Mouse (Mus musculus) kidney, embryonic 16.5 days (tissue): ENCODE measurements around the gene Ramp2. TPM values are rescaled to one million over a fixed set of nuclear protein-coding genes. Genes with fewer than 3 reads are reported as not detected.

Experiments used
- ATAC-seq: fragments of 200-750 bp; cut with Nextera tagmentation; 2 replicates; pipeline ENCODE4 v1.8.0; 2017; ENCODE audit warnings: moderate TSS enrichment; ENCODE audit not compliant: low FRiP score, low TSS enrichment
- H3K27ac ChIP-seq: fragments of 300-500 bp; sonication (generic); 2 replicates; pipeline ENCODE4 v1.5.1; 2014; ENCODE audit warnings: low read length
- H3K27me3 ChIP-seq: fragments of 300-500 bp; sonication (generic); 2 replicates; pipeline ENCODE4 v1.6.1; 2014; ENCODE audit warnings: low read length, control low read depth, mixed read lengths; ENCODE audit not compliant: insufficient read depth
- H3K36me3 ChIP-seq: fragments of 300-500 bp; sonication (generic); 2 replicates; pipeline ENCODE4 v1.6.1; 2014; ENCODE audit warnings: low read length, control low read depth, mixed read lengths; ENCODE audit not compliant: insufficient read depth
- H3K4me1 ChIP-seq: fragments of 300-500 bp; sonication (generic); 2 replicates; pipeline ENCODE4 v1.6.1; 2014; ENCODE audit warnings: low read length, control low read depth, mixed read lengths; ENCODE audit not compliant: insufficient read depth
- H3K4me2 ChIP-seq: fragments of 300-500 bp; sonication (generic); replicated peaks from 2 replicates; pipeline ENCODE4 v1.6.1; 2014; ENCODE audit warnings: low read depth, low read length
- H3K4me3 ChIP-seq: fragments of 300-500 bp; sonication (generic); 2 replicates; pipeline ENCODE4 v1.5.1; 2014; ENCODE audit warnings: mild to moderate bottlenecking, low read length
- H3K9ac ChIP-seq: fragments of 300-500 bp; sonication (generic); replicated peaks from 2 replicates; pipeline ENCODE4 v1.6.1; 2014; ENCODE audit warnings: low read length
- H3K9me3 ChIP-seq: fragments of 300-500 bp; sonication (generic); 2 replicates; pipeline ENCODE4 v1.6.1; 2016; ENCODE audit warnings: low read length, control low read depth
- WGBS: fragments of 180-500 bp; shearing (Covaris S2); extraction: QIAGEN DNeasy Blood & Tissue Kit; methylation state at CpG from one replicate; pipeline ENCODE4 v1.1.7; 2014; 5-methylcytosine and 5-hydroxymethylcytosine counted together
- polyA plus RNA-seq: library from polyadenylated mRNA; unstranded; fragments of >200 nt; fragmentation: Nextera tagmentation; extraction: Ambion mirVana; gene quantifications from 2 replicates; pipeline ENCODE4 v1.2.1, GENCODE M21; 2015

Gene Ramp2
- polyA plus RNA-seq, 1 experiment from 2014 or later, result 246 TPM

GRCm38 (mm10) chr11:101224337-101224736, 21.5 kb upstream of the Ramp2 start:
- 81% methylated on average over 3 of the region's 3 CpGs for WGBS
- no peaks in the 10 kb centered on the region for H3K36me3 ChIP-seq

GRCm38 (mm10) chr11:101225331-101226064, 20.3 kb upstream of the Ramp2 start:
- Histone ChIP-seq H3K9me3 (no peaks in the 10 kb centered on the region), H3K27ac (peak overlapping the region; percentile 82), H3K4me1 (peaks cover 43% of the 10 kb centered on the region), H3K9ac (peak overlapping the region; percentile 81), H3K4me2 (peak overlapping the region; percentile 75), H3K27me3 (no peaks in the 10 kb centered on the region), H3K36me3 (no peaks in the 10 kb centered on the region), H3K4me3 (peak overlapping the region; percentile 74)
- ATAC-seq, result no peak
- WGBS, result 15% methylated on average over 25 of the region's 25 CpGs

More at GRCm38 (mm10) chr11:101224337-101224736, 21.5 kb upstream of the Ramp2 start:
- H3K27me3 ChIP-seq, result no peaks in the 10 kb centered on the region
- H3K4me3 ChIP-seq, result no peak overlapping the region
- H3K27ac ChIP-seq, result peak overlapping the region; percentile 7; the same call in 1 of the 2 replicates
- ATAC-seq, result no peak
- H3K9me3 ChIP-seq, result no peaks in the 10 kb centered on the region
- peaks cover 37% of the 10 kb centered on the region for H3K4me1 ChIP-seq
- H3K4me2 ChIP-seq, result no peak overlapping the region
- H3K9ac ChIP-seq, result no peak overlapping the region

- H3K27me3 ChIP-seq, result no peaks in the 10 kb centered on the region
- H3K4me2 ChIP-seq, result peak within 1 kb of the TSS; percentile 75
- WGBS, result 1% methylated on average over 47 of the region's 56 CpGs
- peak within 1 kb of the TSS; percentile 81 for H3K9ac ChIP-seq
- peaks cover 43% of the 10 kb centered on the region for H3K4me1 ChIP-seq
- peak; percentile 91 for ATAC-seq
- H3K27ac ChIP-seq, result peak within 1 kb of the TSS; percentile 82
- H3K36me3 ChIP-seq, result no peaks in the 10 kb centered on the region
- peak within 1 kb of the TSS; percentile 74 for H3K4me3 ChIP-seq
- H3K9me3 ChIP-seq, result no peaks in the 10 kb centered on the region
Observed at GRCm38 (mm10) chr11:101226065-101226701, 19.6 kb upstream of the Ramp2 start, which contains the start of gene Ezh1. Ezh1 (minus strand) TSS chr11:101226463.

GRCm38 (mm10) chr11:101229361-101229900, 16.4 kb upstream of the Ramp2 start:
- 32% methylated on average over 8 of the region's 8 CpGs for WGBS
- H3K27me3 ChIP-seq, result no peaks in the 10 kb centered on the region
- no peak overlapping the region for H3K4me2 ChIP-seq
- no peak overlapping the region for H3K4me3 ChIP-seq
- no peaks in the 10 kb centered on the region for H3K36me3 ChIP-seq
- no peaks in the 10 kb centered on the region for H3K9me3 ChIP-seq
- no peak for ATAC-seq
- H3K4me1 ChIP-seq, result peaks cover 56% of the 10 kb centered on the region
- peak overlapping the region; percentile 32 for H3K9ac ChIP-seq
- H3K27ac ChIP-seq, result peak overlapping the region; percentile 99

GRCm38 (mm10) chr11:101230061-101230511, 15.7 kb upstream of the Ramp2 start:
- no peaks in the 10 kb centered on the region for H3K27me3 ChIP-seq
- H3K27ac ChIP-seq, result peak overlapping the region; percentile 99
- WGBS, result 19% methylated on average over 2 of the region's 2 CpGs
- H3K9me3 ChIP-seq, result no peaks in the 10 kb centered on the region
- no peaks in the 10 kb centered on the region for H3K36me3 ChIP-seq
- ATAC-seq, result no peak
- peaks cover 51% of the 10 kb centered on the region for H3K4me1 ChIP-seq
- no peak overlapping the region for H3K9ac ChIP-seq
- H3K4me2 ChIP-seq, result peak overlapping the region; percentile 53
- no peak overlapping the region for H3K4me3 ChIP-seq

GRCm38 (mm10) chr11:101230526-101230925, 15.3 kb upstream of the Ramp2 start:
- Histone ChIP-seq H3K4me1 (peaks cover 46% of the 10 kb centered on the region), H3K9me3 (no peaks in the 10 kb centered on the region), H3K4me3 (peak overlapping the region; percentile 31; the same call in 1 of the 2 replicates), H3K4me2 (peak overlapping the region; percentile 53), H3K27ac (peak overlapping the region; percentile 99), H3K27me3 (no peaks in the 10 kb centered on the region), H3K36me3 (no peaks in the 10 kb centered on the region), H3K9ac (peak overlapping the region; percentile 62)
- ATAC-seq, result no peak
- 14% methylated on average over 5 of the region's 5 CpGs for WGBS

GRCm38 (mm10) chr11:101230991-101231871, 14.6 kb upstream of the Ramp2 start:
- no peaks in the 10 kb centered on the region for H3K9me3 ChIP-seq
- peak overlapping the region; percentile 53 for H3K4me2 ChIP-seq
- no peaks in the 10 kb centered on the region for H3K27me3 ChIP-seq
- peak overlapping the region; percentile 99 for H3K27ac ChIP-seq
- peaks cover 46% of the 10 kb centered on the region for H3K4me1 ChIP-seq
- no peaks in the 10 kb centered on the region for H3K36me3 ChIP-seq
- peak overlapping the region; percentile 62 for H3K9ac ChIP-seq
- H3K4me3 ChIP-seq, result peak overlapping the region; percentile 31
- 1% methylated on average over 18 of the region's 18 CpGs for WGBS
- ATAC-seq, result peak; percentile 89

- Histone ChIP-seq H3K27me3 (no peaks in the 10 kb centered on the region), H3K9me3 (no peaks in the 10 kb centered on the region), H3K4me1 (peaks cover 46% of the 10 kb centered on the region), H3K36me3 (no peaks in the 10 kb centered on the region), H3K27ac (peak overlapping the region; percentile 99), H3K9ac (peak overlapping the region; percentile 62), H3K4me3 (peak overlapping the region; percentile 31), H3K4me2 (peak overlapping the region; percentile 53)
- peak; percentile 79 for ATAC-seq
- 38% methylated on average over 6 of the region's 6 CpGs for WGBS
Observed at GRCm38 (mm10) chr11:101232010-101232839, 13.6 kb upstream of the Ramp2 start.
